Mouse (Mus musculus) induced T-regulatory cell, adult 2 months (primary cell): ENCODE results near the gene Isg20l2.
"Not testable (repeated sequence)": the region's sequence is repeated elsewhere in the genome, so short reads cannot be mapped to it uniquely, and the experiment has no call there.

ENCODE experiments used
- DNase-seq: peaks from one replicate; pipeline ENCODE4 v3.0.0-alpha.2; 2012; ENCODE audit warnings: low read depth

Isg20l2 gene

GRCm38 (mm10) chr3:87930078-87930795 lies at the start of gene Isg20l2, which contains the start of gene Rrnad1:
Gene Isg20l2 (plus strand): TSS chr3:87930314.
Gene Rrnad1 (minus strand): TSS chr3:87930717.
- DNase-seq = peak; percentile 97

- DNase-seq = no peak
Measured at GRCm38 (mm10) chr3:87884291-87884690, 45.8 kb upstream of the Isg20l2 start.

- DNase-seq = peak; percentile 69
Measured at GRCm38 (mm10) chr3:87884708-87885251, 45.3 kb upstream of the Isg20l2 start.

- DNase-seq = peak; percentile 98
Measured at GRCm38 (mm10) chr3:87885281-87886003, 44.7 kb upstream of the Isg20l2 start, which contains the start of gene Prcc. Gene Prcc (minus strand): TSS chr3:87885608.

GRCm38 (mm10) chr3:87886004-87886365 lies 44.1 kb upstream of the Isg20l2 start:
- DNase-seq = no peak

- DNase-seq = no peak
Measured at GRCm38 (mm10) chr3:87886416-87886815, 43.7 kb upstream of the Isg20l2 start.

- not testable (repeated sequence) for DNase-seq
Measured at GRCm38 (mm10) chr3:87887400-87887799, 42.7 kb upstream of the Isg20l2 start.

- no peak for DNase-seq
Measured at GRCm38 (mm10) chr3:87891481-87891880, 38.6 kb upstream of the Isg20l2 start.

GRCm38 (mm10) chr3:87893367-87893905 lies 36.7 kb upstream of the Isg20l2 start:
- DNase-seq = no peak

- DNase-seq = no peak
Measured at GRCm38 (mm10) chr3:87899266-87899665, 30.8 kb upstream of the Isg20l2 start.

GRCm38 (mm10) chr3:87899776-87900175 lies 30.3 kb upstream of the Isg20l2 start:
- no peak for DNase-seq

- DNase-seq = no peak
Measured at GRCm38 (mm10) chr3:87901036-87901624, 29.0 kb upstream of the Isg20l2 start.

GRCm38 (mm10) chr3:87901959-87902358 lies 28.2 kb upstream of the Isg20l2 start:
- not testable (repeated sequence) for DNase-seq

GRCm38 (mm10) chr3:87903821-87904220 lies 26.3 kb upstream of the Isg20l2 start:
- DNase-seq = no peak

- DNase-seq = peak; percentile 96
Measured at GRCm38 (mm10) chr3:87905880-87906485, 24.1 kb upstream of the Isg20l2 start, which contains the start of gene Hdgf. Gene Hdgf (plus strand): TSS chr3:87906321.

GRCm38 (mm10) chr3:87906601-87906980 lies 23.5 kb upstream of the Isg20l2 start:
- DNase-seq = no peak

GRCm38 (mm10) chr3:87906981-87907857 lies 22.9 kb upstream of the Isg20l2 start:
- DNase-seq = peak; percentile 54

GRCm38 (mm10) chr3:87907906-87908305 lies 22.2 kb upstream of the Isg20l2 start:
- no peak for DNase-seq

GRCm38 (mm10) chr3:87909381-87909780 lies 20.7 kb upstream of the Isg20l2 start:
- no peak for DNase-seq

GRCm38 (mm10) chr3:87909874-87910273 lies 20.2 kb upstream of the Isg20l2 start:
- peak; percentile 40 for DNase-seq
